Mouse (Mus musculus) frontal cortex, postnatal 36 days (tissue): ENCODE data around the gene Gcnt1.
A peak's percentile ranks its signal among the peaks of the same experiment; 100 is the strongest.

Experiments
- DNase-seq, 2 experiments: peaks; one replicate each; pipeline ENCODE4 v3.0.0; 2022; ENCODE audit warnings: low spot score in 2 of 2

Gene Gcnt1

DNA sequence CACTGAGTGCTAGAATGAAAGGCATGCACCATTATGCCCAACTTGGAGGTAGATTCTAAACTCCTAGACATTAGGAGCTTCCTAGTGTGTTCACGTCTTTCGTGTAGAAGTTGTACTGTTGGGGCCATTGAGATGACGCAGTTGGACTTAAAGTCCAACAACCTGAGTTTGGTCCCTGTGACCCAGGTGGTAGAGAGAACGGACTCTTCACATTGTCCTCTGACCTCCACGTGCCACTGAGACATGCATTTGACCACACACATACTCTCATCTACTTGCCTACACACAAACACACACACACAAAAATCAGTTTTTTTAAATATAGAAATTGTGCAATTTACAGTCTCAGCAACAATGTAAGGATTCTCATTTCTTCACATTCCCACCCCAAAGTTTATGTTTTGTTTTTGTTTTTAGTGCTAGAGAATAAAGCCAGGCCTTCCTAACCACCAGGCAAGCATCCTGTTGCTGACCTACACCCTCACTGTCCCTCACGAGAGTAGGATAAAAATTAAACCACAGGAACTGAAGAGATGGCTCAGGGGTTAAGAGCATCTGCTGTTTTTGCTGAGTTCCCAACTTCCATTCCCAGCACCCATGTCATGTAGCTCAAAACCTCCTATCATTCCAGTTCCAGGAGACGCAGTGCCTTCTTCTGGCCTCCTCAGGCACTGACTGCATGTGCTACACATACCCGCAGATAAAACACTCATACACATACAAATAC, 6.1 kb downstream of the Gcnt1 start:
- DNase-seq = no peak

DNA sequence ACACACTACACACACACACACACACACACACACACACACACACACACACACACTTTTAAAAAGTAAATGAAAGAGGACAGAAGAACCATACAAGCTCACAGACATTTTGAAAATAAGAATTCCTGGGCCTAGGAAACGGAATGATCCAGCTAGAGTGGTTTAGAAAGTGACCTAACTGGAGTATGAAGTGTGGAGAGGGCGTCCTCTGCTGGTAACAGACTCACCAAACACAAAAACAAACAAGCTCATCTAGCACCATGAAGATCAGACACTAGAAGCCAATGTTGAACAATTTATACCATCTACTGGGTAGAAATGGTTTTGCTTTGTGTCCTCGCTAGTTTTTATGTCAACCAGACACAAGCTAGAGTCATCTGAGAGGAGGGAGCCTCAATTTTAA, 7.9 kb downstream of the Gcnt1 start:
- DNase-seq = peak in 1 of 2 experiments; percentile 40

GRCm38 (mm10) chr19:17361181-17361580, 11.5 kb downstream of the Gcnt1 start:
- no peak for DNase-seq

DNA sequence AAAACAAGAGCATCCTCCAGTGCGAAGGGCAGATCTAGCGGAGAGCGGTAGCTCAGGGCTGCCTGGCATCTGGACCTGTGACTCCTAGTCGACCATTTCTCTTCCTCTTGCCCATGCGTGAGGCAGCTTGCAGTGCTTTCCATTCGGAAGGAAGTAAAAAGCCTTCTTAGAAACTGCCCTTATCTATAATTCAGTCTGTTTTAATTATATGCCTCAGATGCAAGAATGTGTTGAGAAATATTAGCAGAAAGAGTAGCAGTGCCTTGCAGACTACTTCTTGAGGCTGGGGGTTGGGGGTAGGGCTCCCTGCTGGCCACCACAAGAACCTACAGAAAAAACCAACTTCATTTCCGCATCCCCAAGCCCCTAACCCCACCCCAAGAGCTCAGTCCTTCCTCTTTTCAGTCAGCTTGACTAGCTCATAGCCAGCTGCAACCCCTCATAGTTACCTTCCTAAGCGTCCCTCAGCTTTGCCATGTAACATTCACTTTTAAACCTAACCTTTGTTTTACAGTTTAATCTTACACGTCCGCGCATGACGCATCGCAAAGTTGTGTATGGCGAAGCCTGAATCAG, 13.2 kb downstream of the Gcnt1 start:
- no peak for DNase-seq

DNA sequence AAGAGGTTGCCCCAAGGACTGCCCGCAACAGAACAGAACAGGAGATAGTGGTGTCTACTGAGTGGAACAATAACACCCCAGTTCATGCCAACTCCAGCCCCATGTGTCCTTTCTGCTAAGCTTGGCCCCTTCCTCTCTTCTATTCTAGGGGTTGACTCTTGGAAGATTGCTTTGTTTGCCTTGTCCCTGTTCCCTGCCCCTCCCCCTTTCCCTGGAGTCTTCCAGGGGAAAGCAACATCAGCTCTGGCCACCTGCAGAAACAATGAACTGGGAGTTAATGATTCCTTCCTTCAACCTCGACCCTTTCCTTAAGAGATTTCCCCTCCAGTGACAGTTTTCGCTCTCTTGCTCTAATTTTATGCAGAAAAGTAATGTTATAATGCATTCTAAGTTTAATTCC, 15.3 kb downstream of the Gcnt1 start:
- DNase-seq = no peak

GRCm38 (mm10) chr19:17356932-17357331, 15.7 kb downstream of the Gcnt1 start:
- DNase-seq = no peak

GRCm38 (mm10) chr19:17355950-17356867, 16.4 kb downstream of the Gcnt1 start:
- no peak for DNase-seq

- DNase-seq = no peak
These were observed 17.3 kb downstream of the Gcnt1 start for GRCm38 (mm10) chr19:17355361-17355760.

DNA sequence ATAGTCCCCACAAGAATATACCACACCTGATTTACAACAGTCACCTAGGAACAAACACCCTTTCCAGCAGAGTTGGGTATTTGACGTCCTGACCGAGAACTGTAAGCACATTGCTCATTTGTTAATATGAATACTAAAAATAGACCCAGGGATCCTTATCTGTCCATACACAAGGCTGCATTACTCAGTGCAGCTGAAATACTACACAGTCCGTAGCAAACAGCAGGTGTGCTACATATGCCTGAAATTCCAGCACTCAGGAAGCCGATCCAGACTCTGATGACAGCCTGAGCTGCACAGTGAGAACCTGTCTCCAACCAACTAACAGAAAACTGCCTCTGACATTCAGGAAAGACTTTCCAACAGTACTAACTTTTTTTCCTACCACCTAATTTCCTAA, 17.8 kb downstream of the Gcnt1 start:
- no peak for DNase-seq

DNA sequence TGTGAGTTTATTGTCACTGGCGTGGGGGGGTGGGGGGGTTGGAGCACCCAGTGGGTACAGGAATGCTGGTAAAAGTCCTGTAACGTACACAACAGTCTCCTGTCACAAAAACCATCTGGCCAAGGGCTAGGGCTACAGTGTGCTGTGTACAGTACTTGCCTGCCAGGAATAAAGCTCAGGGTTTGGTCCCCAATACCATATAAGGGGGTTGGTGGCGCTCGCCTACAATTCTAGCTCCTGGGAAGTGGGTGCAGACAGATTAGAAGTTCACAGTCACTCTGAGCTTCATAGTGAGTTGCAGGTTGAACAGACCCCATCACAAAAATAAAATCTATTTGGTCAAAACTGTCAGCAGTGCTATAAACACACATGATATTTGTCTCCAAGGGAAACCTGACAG, 18.3 kb downstream of the Gcnt1 start:
- DNase-seq = no peak

GRCm38 (mm10) chr19:17353727-17354126, 18.9 kb downstream of the Gcnt1 start:
- no peak for DNase-seq

DNA sequence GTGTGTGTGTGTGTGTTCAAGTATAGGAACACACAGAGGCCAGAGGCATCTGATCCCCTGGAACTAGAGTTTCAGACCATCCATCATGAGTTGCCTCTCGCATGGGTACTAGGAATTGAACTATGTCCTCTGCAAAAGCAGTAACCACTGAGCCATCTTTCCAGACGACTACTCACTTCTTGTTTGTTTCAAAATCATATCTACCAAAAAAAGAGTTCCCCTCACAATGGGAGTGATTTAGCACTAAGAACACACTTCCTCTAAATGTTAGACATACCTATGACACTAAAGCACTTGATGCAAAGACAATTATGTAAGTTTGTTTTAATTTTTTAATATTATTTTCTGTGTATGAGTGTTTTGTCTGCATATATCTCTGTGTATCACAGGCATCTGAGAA, 24.8 kb downstream of the Gcnt1 start:
- DNase-seq = no peak

GRCm38 (mm10) chr19:17346716-17347474, 25.7 kb downstream of the Gcnt1 start:
- DNase-seq = no peak

- no peak for DNase-seq
These were observed 27.8 kb downstream of the Gcnt1 start for GRCm38 (mm10) chr19:17344881-17345280.

- DNase-seq = no peak
These were observed 33.1 kb downstream of the Gcnt1 start for GRCm38 (mm10) chr19:17339563-17339962.

GRCm38 (mm10) chr19:17337057-17337679, 35.5 kb downstream of the Gcnt1 start:
- DNase-seq = no peak

- DNase-seq = no peak
These were observed 36.0 kb downstream of the Gcnt1 start for GRCm38 (mm10) chr19:17336646-17337045.

GRCm38 (mm10) chr19:17334644-17335333, 37.9 kb downstream of the Gcnt1 start:
- no peak for DNase-seq

- no peak for DNase-seq
These were observed 39.6 kb downstream of the Gcnt1 start for GRCm38 (mm10) chr19:17333043-17333442.

DNA sequence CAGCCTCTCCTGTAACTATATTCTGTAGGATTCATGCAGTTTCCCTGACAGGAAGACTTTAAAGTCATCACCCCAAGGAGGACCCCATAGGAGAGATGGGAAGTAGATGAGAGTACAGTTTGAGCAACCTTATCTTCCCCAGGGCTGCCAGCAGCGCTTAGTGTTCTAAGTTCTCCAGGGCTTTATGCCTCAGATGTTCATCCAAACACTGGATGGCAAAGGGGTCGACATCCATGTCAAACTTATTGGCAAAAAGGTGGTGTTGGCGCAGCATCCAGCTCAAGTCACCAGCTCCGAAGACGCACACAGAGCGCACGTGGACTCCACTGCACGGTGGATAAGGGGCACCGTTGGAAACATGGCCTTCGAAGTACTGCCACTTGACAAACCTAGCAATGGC, 43.7 kb downstream of the Gcnt1 start:
- DNase-seq = no peak

DNA sequence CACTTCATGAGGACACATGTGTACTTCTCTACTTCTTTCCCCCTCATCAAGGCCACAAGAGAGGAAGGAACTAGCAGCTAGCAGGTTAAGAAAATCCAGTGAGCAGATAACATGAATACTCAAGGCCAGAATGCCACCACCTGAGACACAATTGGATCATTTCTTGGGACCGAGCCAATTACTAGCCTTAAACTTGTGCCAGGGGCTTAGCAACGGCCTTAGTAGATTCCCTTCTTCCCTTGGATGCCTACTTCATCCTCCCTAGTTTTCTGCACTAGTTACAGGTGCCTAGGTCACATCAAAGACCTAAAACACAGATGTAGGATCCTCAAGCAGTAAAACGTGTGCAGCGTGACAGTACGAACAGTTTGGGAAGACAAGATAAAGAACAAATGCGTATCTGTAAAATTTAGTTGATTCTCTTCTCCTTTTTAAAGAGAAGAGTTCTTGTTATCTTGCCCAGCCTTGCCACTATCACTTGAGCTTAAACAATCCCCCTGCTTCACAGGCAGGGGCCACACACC, 44.7 kb downstream of the Gcnt1 start:
- DNase-seq = no peak
